Comparison of ENCODE assay signal across 8 mouse cellular contexts in genomic region chr4:110021956-110022625, GRCm38 (mm10). TPM values are rescaled to one million over a fixed set of nuclear protein-coding genes. Genes with fewer than 3 reads are reported as not detected.
A peak's percentile ranks its signal among the peaks of the same experiment; 100 is the strongest.
DNase-seq lines count a peak whose midpoint lies in the region; ATAC-seq lines count a peak whose summit lies in the region.

No protein-coding gene starts in this region.

- peak; percentile 70 for ATAC-seq in inflammation-experienced regulatory T-cells, adult 6 months
- ATAC-seq in megakaryocyte-erythroid progenitor cell, adult 5-6 weeks (replicated peaks; ENCODE audit: low FRiP score, low TSS enrichment, poor library complexity, severe bottlenecking): peak; percentile 81

- DNase-seq in WW6 (ENCODE audit: low read depth, low spot score): peak; percentile 72
- DNase-seq in cerebellum, postnatal 25 days: peak; percentile 81 to 89
- peak; percentile 12 to 21 for DNase-seq in gastrocnemius, adult 8-10 months (ENCODE audit: low spot score in 2 of 2)
- peak; percentile 44 to 94 for DNase-seq in left cerebral cortex, adult 8-10 months (ENCODE audit: low spot score in 2 of 2)
- DNase-seq in right cerebral cortex, postnatal 14 days: peak; percentile 92
- DNase-seq in urinary bladder, postnatal 36 days (ENCODE audit: low spot score in 2 of 2): peak; percentile 68 to 69

RNA-seq across cellular contexts. Expression of gene Dmrta2, which starts 44.2 kb away (rescaled TPM):
- total RNA-seq in gastrocnemius, adult 8-10 months (2022): under 1 TPM in 1 of 4 experiments, not detected in 3; 0.15 TPM
- polyA plus RNA-seq in inflammation-experienced regulatory T-cells, adult 6 months (2017; shearing (Covaris generic)): not detected
- 1 to 10 TPM; 1.5 to 3.1 (median 2.1) TPM for total RNA-seq in left cerebral cortex, adult 8-10 months (2022)
- not detected in 2 replicates for total RNA-seq in megakaryocyte-erythroid progenitor cell, adult 5-6 weeks (2014; fragmentation: Nextera tagmentation)
- 0.23 TPM in 1 of 2 replicates, not detected in the other for total RNA-seq in megakaryocyte-erythroid progenitor cell, adult 5-6 weeks (2017)

Comparison
In these comparisons a context has a peak if more than half of its experiments do, and no peak if none do; other contexts are left out.
1. Peak in every context shown above with its lines: DNase-seq and ATAC-seq.
2. DNase-seq: peak in every context shown above with its lines; median percentile 92 in right cerebral cortex, postnatal 14 days; 85 in cerebellum, postnatal 25 days; 72 in WW6; 69 in left cerebral cortex, adult 8-10 months; 68 in urinary bladder, postnatal 36 days; 16 in gastrocnemius, adult 8-10 months.